Mouse (Mus musculus) midbrain, embryonic 16.5 days (tissue): ENCODE data around the gene Zc3h10. TPM values are rescaled to one million over a fixed set of nuclear protein-coding genes. Genes with fewer than 3 reads are reported as not detected.

Experiments used
- ATAC-seq: fragments of 200-750 bp; cut with Nextera tagmentation; 2 replicates; pipeline ENCODE4 v1.8.0; 2017; ENCODE audit warnings: moderate TSS enrichment
- H3K27ac ChIP-seq: fragments of 300-500 bp; sonication (generic); 2 replicates; pipeline ENCODE4 v1.5.1; 2014; ENCODE audit warnings: mild to moderate bottlenecking, low read length, mixed read lengths
- H3K27me3 ChIP-seq: fragments of 300-500 bp; sonication (generic); 2 replicates; pipeline ENCODE4 v1.6.1; 2014; ENCODE audit warnings: low read depth, low read length, mixed read lengths; ENCODE audit not compliant: control insufficient read depth, insufficient read depth
- H3K36me3 ChIP-seq: fragments of 300-500 bp; sonication (generic); 2 replicates; pipeline ENCODE4 v1.6.1; 2014; ENCODE audit warnings: mild to moderate bottlenecking, low read length, moderate library complexity, mixed read lengths; ENCODE audit not compliant: control insufficient read depth, insufficient read depth
- H3K4me1 ChIP-seq: fragments of 300-500 bp; sonication (generic); 2 replicates; pipeline ENCODE4 v1.6.1; 2014; ENCODE audit warnings: mild to moderate bottlenecking, low read length, mixed read lengths; ENCODE audit not compliant: control insufficient read depth, insufficient read depth
- H3K4me2 ChIP-seq: fragments of 300-500 bp; sonication (generic); 2 replicates; pipeline ENCODE4 v1.6.1; 2014; ENCODE audit warnings: mild to moderate bottlenecking, low read length, mixed read lengths
- H3K4me3 ChIP-seq: fragments of 300-500 bp; sonication (generic); 2 replicates; pipeline ENCODE4 v1.5.1; 2014; ENCODE audit warnings: low read depth, mild to moderate bottlenecking, low read length, moderate library complexity, mixed read lengths
- H3K9ac ChIP-seq: fragments of 300-500 bp; sonication (generic); 2 replicates; pipeline ENCODE4 v1.6.1; 2014; ENCODE audit warnings: low read depth, low read length, mixed read lengths
- H3K9me3 ChIP-seq: fragments of 300-500 bp; sonication (generic); replicated peaks from 2 replicates; pipeline ENCODE4 v1.6.1; 2014; ENCODE audit warnings: mild to moderate bottlenecking, low read length, mixed read lengths; ENCODE audit not compliant: control insufficient read depth, poor library complexity, severe bottlenecking
- WGBS: fragments of 180-500 bp; shearing (Covaris S2); extraction: QIAGEN DNeasy Blood & Tissue Kit; methylation state at CpG from one replicate; pipeline ENCODE4 v1.1.7; 2014; 5-methylcytosine and 5-hydroxymethylcytosine counted together
- polyA plus RNA-seq: library from polyadenylated mRNA; unstranded; fragments of >200 nt; fragmentation: Nextera tagmentation; extraction: Ambion mirVana; gene quantifications from 2 replicates; pipeline ENCODE4 v1.2.1, GENCODE M21; 2015

Gene Zc3h10
- polyA plus RNA-seq, 1 experiment from 2014 or later = 17.8 TPM

DNA sequence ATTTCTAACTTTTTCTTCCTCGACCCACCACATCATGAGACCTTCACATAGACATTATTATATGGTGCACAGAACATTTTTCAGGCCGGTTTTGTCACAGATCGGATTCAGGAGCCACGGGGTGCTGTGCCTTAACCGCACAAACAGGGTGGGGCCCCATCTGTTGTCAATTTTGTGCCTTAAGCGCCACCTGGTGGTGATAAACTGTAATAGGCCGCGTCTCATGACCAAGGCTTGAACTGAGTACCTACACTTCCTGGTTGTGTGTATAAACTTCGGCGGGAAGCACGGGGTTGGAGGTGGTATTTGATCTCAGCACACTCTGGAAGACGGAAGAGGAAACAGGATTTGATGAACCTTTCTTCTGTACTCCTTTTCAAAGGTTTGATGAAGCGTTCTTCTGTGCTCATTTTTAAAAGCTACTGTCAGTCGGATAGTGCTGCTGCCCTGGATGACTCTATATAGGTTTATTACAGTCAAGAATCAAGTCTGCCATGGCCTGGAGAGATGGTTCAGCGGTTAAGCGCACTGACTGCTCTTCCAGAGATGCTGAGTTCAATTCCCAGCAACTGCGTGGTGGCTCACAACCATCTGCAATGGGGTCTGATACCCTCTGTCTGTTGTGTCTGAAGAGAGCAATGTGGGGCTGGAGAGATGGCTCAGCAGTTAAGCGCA lies 11.2 kb downstream of the Zc3h10 start:
- H3K9ac ChIP-seq = peak overlapping the region; percentile 11; the same call in 1 of the 2 replicates
- no peaks in the 10 kb centered on the region for H3K27me3 ChIP-seq
- H3K4me3 ChIP-seq = peak overlapping the region; percentile 9; the same call in 1 of the 2 replicates
- no peaks in the 10 kb centered on the region for H3K36me3 ChIP-seq
- peak; percentile 88 for ATAC-seq
- no peaks in the 10 kb centered on the region for H3K9me3 ChIP-seq
- peak overlapping the region; percentile 47 for H3K4me2 ChIP-seq
- H3K4me1 ChIP-seq = no peaks in the 10 kb centered on the region
- H3K27ac ChIP-seq = no peak overlapping the region
- WGBS = 18% methylated on average over 18 of the region's 18 CpGs

DNA sequence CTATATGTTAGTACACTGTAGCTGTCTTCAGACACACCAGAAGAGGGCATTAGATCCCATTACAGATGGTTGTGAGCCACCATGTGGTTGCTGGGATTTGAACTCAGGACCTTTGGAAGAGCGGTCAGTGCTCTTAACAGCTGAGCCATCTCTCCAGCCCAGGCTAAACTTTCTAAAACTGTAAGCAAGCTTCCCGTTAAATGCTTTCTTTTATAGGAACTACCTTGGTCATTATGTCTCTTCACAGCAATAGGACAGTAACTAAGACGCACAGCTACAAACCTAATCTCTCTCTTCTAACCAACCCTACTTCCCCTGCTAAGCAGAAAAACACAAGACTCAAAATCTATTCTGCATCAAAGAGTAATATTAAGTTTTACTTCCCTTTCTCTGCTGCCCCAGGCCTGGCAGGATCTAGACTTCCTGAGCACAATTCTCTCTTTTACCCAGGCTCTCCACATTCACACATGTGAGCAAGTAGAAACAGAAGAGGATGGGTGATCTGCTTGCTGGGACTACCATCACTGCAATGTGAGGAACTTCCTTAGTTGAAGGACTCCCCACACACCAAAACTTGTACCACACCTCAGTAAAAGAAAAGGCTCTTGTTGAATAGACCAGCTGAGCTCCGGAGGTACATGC lies 11.8 kb downstream of the Zc3h10 start:
- WGBS = 68% methylated on average over 4 of the region's 4 CpGs
- Histone ChIP-seq H3K9ac (peak overlapping the region; percentile 11; the same call in 1 of the 2 replicates), H3K27me3 (no peaks in the 10 kb centered on the region), H3K4me1 (no peaks in the 10 kb centered on the region), H3K9me3 (no peaks in the 10 kb centered on the region), H3K4me3 (peak overlapping the region; percentile 9; the same call in 1 of the 2 replicates), H3K36me3 (no peaks in the 10 kb centered on the region), H3K4me2 (peak overlapping the region; percentile 47), H3K27ac (no peak overlapping the region)
- no peak for ATAC-seq

DNA sequence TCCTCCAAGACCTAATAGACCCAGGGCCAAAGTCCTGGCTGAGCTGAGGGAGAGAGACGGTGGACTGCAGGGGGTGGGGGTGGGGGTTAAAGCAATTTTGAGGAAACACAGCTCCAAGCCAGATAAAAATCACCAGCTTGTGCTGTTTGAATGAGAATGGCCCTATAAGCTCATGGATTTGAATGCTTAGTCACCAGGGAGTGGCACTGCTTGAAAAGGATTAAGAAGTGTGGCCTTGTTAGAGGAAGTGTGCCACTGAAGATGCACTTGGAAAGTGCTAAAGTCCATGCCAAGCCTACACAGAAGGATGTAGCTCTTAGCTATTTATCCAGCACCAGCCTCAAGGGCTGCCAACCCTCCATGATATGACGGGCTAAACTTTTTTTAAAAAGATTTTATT lies 12.4 kb downstream of the Zc3h10 start:
- no peaks in the 10 kb centered on the region for H3K27me3 ChIP-seq
- H3K4me2 ChIP-seq = no peak overlapping the region
- no peak for ATAC-seq
- H3K9me3 ChIP-seq = no peaks in the 10 kb centered on the region
- no peak overlapping the region for H3K4me3 ChIP-seq
- 77% methylated on average over 2 of the region's 2 CpGs for WGBS
- H3K9ac ChIP-seq = no peak overlapping the region
- H3K27ac ChIP-seq = no peak overlapping the region
- no peaks in the 10 kb centered on the region for H3K36me3 ChIP-seq
- no peaks in the 10 kb centered on the region for H3K4me1 ChIP-seq

DNA sequence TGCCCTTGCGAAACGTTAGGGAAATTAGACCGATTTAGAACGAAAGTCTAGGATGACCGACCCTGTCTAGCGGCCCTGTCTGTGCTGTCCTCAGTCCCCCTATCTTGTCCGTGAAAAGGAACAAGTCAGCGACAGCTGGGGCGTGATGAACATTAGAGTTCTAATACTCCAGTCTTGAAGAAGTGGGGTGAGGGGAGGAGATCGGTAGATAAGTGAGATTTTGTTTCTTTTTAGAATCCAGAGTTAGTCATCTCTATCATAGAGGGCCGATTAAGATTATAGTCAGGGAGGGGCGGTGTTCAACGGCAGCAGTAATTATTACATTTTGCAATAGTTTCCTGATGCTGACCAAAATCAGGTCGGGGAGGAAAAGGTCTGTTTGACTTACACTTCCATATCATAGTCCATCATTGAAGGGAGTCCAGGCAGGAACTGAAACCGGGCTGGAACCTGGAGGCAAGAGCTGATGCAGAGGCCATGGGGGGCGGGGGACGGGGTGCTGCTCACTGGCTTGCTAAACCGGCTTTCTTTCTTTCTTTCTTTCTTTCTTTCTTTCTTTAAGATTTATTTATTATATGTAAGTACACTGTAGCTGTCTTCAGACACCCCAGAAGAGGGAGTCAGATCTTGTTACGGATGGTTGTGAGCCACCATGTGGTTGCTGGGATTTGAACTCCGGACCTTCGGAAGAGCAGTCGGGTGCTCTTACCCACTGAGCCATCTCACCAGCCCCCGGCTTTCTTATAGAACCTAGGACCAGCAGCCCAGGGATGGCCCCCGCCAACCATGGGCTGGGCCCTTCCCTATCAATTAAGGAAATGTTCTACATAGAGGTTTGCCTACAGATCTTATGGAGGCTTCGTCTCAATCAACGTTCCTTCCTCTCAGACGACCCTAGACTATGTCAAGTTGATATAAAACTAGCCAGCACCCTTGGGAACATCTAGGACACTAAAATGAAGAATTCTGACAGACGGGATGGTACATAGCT lies 20.9 kb downstream of the Zc3h10 start:
- no peak overlapping the region for H3K27ac ChIP-seq
- H3K4me1 ChIP-seq = peaks cover 9% of the 10 kb centered on the region; the same call in 1 of the 2 replicates
- peak overlapping the region; percentile 98 for H3K4me2 ChIP-seq
- H3K9ac ChIP-seq = no peak overlapping the region
- ATAC-seq = no peak
- H3K36me3 ChIP-seq = no peaks in the 10 kb centered on the region
- WGBS = 31% methylated on average over 28 of the region's 28 CpGs
- H3K27me3 ChIP-seq = no peaks in the 10 kb centered on the region; the same call in 1 of the 2 replicates
- H3K9me3 ChIP-seq = no peaks in the 10 kb centered on the region
- H3K4me3 ChIP-seq = peak overlapping the region; percentile 58

DNA sequence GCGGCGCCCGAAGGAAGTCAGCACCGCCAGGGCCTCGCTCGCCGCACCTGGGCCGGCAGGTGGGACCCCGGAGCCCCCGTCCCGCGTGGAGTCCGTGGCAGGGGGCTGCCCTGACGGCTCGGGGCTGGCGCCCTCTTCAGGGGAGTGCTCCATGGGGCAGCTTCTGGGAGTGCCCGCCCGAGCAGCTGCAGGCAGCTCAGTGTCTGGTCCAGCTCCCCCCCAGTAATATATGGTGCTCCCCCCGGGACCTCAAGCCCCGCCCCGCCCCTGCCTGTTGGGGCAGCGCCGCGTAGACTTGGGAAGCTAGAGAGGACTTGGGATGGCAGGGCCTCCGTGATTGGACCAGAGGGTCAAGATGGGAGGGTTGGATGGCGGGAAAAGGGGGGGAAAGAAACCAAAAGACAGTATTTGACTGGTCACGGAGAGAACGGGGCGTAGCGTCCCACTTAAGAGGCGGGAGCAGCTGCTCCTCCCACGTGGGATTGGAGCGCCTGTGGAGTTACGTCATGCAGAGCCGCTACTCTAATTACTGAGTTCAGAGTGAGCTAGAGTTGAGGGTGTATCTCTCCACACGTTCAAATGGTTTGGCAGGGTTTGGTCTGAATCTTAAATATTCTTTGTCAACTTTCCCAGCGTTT lies 21.8 kb downstream of the Zc3h10 start, which contains the start of gene Esyt1:
Gene Esyt1, minus strand, starts transcription at position 201 of the 638 bp plus-strand sequence.
- no peaks in the 10 kb centered on the region; the same call in 1 of the 2 replicates for H3K27me3 ChIP-seq
- H3K9ac ChIP-seq = peak within 1 kb of the TSS; percentile 62
- H3K36me3 ChIP-seq = no peaks in the 10 kb centered on the region
- under 1% methylated on average over 37 of the region's 37 CpGs for WGBS
- no peaks in the 10 kb centered on the region for H3K9me3 ChIP-seq
- H3K27ac ChIP-seq = no peak within 1 kb of the TSS
- H3K4me2 ChIP-seq = peak within 1 kb of the TSS; percentile 98
- peaks cover 9% of the 10 kb centered on the region; the same call in 1 of the 2 replicates for H3K4me1 ChIP-seq
- peak; percentile 93 for ATAC-seq
- peak within 1 kb of the TSS; percentile 58 for H3K4me3 ChIP-seq

DNA sequence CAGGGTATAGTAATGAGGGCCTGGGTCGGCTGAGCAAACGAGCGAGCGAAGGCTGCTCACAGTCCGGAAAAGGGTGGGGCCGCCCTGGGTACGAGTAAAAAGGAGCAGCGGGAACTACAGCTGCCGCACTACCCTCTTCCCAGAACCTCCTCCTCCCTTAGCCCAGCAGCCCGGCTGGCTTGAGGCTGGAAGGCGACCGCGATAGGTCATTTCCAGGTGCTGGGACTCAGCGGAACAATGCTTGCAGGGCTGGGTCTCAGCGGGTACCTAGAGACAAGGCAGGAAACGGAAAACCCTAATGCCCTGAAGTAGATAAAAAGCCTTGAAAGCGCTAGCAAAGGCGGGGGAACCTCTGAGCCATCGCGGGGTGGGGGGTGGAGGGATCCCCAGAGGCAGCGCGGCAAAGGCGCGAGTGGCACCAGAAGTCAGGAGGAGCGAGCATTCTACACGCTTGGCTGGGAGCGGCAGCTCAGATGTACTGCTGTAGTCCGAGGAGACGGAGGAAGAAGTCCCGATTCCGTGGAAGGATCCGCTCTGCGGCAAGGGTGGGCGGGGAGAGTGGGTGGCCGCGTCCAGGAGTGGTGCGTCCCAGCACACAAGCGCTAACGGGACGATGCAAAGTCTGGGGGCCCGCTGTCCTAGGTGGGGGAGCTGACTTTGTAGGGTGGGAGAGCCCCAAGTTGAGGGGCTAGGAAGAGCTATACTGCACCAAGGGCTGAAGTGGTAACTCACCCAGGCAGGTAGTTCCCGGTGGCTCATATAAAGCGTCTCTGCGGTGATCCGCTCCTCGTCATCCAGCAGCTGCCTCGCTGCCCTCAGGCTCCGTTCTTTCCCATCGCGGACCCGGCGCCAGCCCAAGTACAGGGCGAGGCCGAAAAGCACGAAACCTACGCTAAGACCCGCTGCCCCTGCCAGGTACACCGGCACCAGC lies 22.6 kb downstream of the Zc3h10 start:
- peak overlapping the region; percentile 62 for H3K9ac ChIP-seq
- ATAC-seq = peak; percentile 55
- WGBS = under 1% methylated on average over 56 of the region's 58 CpGs
- peak overlapping the region; percentile 98 for H3K4me2 ChIP-seq
- no peak overlapping the region for H3K27ac ChIP-seq
- H3K27me3 ChIP-seq = no peaks in the 10 kb centered on the region; the same call in 1 of the 2 replicates
- peaks cover 9% of the 10 kb centered on the region; the same call in 1 of the 2 replicates for H3K4me1 ChIP-seq
- no peaks in the 10 kb centered on the region for H3K36me3 ChIP-seq
- peak overlapping the region; percentile 58 for H3K4me3 ChIP-seq
- H3K9me3 ChIP-seq = no peaks in the 10 kb centered on the region

DNA sequence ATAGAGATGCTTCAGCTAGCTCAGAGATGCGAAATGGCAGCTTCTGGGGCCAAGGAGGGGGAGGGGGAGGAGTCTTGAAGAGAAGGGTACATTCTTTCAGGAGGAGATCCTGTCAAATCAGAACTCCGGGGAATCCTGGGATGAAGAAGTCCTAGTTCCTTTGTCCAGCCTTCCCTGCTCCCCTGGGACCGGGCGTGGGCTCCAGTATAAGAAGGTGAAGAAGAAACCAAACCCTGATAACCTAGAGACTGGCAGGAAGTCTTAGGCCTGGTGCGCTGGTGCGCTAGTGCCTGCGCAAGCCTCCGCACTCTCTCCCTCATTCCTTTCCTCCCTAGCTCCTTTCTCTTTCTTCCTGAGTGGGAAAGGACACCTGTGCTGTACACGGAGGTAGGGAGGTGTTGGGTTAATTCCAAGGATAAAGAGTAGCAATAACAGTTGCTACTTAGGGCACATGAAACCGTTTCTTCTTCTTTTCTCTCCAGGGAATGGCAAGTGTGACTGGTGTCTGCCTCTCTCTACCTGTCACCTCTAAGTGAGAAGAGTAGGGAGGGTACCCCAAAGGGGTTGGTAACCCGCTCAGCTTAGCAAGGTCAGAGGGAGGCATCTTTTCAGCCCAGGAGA lies 23.4 kb downstream of the Zc3h10 start:
- no peaks in the 10 kb centered on the region for H3K9me3 ChIP-seq
- no peaks in the 10 kb centered on the region for H3K36me3 ChIP-seq
- H3K27me3 ChIP-seq = no peaks in the 10 kb centered on the region; the same call in 1 of the 2 replicates
- no peak overlapping the region for H3K27ac ChIP-seq
- peak overlapping the region; percentile 62 for H3K9ac ChIP-seq
- H3K4me2 ChIP-seq = peak overlapping the region; percentile 98
- peaks cover 9% of the 10 kb centered on the region; the same call in 1 of the 2 replicates for H3K4me1 ChIP-seq
- ATAC-seq = peak; percentile 28; the same call in 1 of the 2 replicates
- 13% methylated on average over 11 of the region's 11 CpGs for WGBS
- H3K4me3 ChIP-seq = peak overlapping the region; percentile 58
